Mouse (Mus musculus) A20 (cell line): ENCODE measurements around the gene Flt3l.

Experiments
- DNase-seq: peaks from one replicate; pipeline ENCODE4 v3.0.0-alpha.2; 2011; ENCODE audit warnings: low read depth, low spot score

Gene Flt3l

GRCm38 (mm10) chr7:45163735-45164490 lies 27.7 kb upstream of the Flt3l start, which contains the start of gene Slc17a7:
Slc17a7 (plus strand) TSS chr7:45163949.
- peak; percentile 48 for DNase-seq

- no peak for DNase-seq
Measured at GRCm38 (mm10) chr7:45162996-45163615, 26.9 kb upstream of the Flt3l start.

GRCm38 (mm10) chr7:45162551-45162950 lies 26.3 kb upstream of the Flt3l start:
- DNase-seq, result no peak

GRCm38 (mm10) chr7:45161612-45162473 lies 25.6 kb upstream of the Flt3l start:
- peak; percentile 95 for DNase-seq

GRCm38 (mm10) chr7:45160866-45161265 lies 24.6 kb upstream of the Flt3l start:
- DNase-seq, result no peak

GRCm38 (mm10) chr7:45160316-45160800 lies 24.1 kb upstream of the Flt3l start:
- no peak for DNase-seq

GRCm38 (mm10) chr7:45158991-45159390 lies 22.8 kb upstream of the Flt3l start:
- no peak for DNase-seq

- DNase-seq, result no peak
Measured at GRCm38 (mm10) chr7:45157459-45157858, 21.2 kb upstream of the Flt3l start.

- DNase-seq, result no peak
Measured at GRCm38 (mm10) chr7:45156206-45156605, 20.0 kb upstream of the Flt3l start.

- DNase-seq, result no peak
Measured at GRCm38 (mm10) chr7:45155590-45155989, 19.4 kb upstream of the Flt3l start.

GRCm38 (mm10) chr7:45154993-45155514 lies 18.8 kb upstream of the Flt3l start:
- DNase-seq, result peak; percentile 94

- peak; percentile 98 for DNase-seq
Measured at GRCm38 (mm10) chr7:45154096-45154992, 18.1 kb upstream of the Flt3l start, which contains the start of the genes Pih1d1 and Aldh16a1. Pih1d1 (plus strand) TSS chr7:45154303. Aldh16a1 (minus strand) TSS chr7:45154584.

GRCm38 (mm10) chr7:45153586-45153985 lies 17.4 kb upstream of the Flt3l start:
- no peak for DNase-seq

- peak; percentile 43 for DNase-seq
Measured at GRCm38 (mm10) chr7:45153052-45153451, 16.8 kb upstream of the Flt3l start.

GRCm38 (mm10) chr7:45151303-45151702 lies 15.1 kb upstream of the Flt3l start:
- no peak for DNase-seq

- DNase-seq, result peak; percentile 62
Measured at GRCm38 (mm10) chr7:45150321-45150720, 14.1 kb upstream of the Flt3l start.

- no peak for DNase-seq
Measured at GRCm38 (mm10) chr7:45149545-45149944, 13.3 kb upstream of the Flt3l start.

GRCm38 (mm10) chr7:45148534-45149098 lies 12.4 kb upstream of the Flt3l start:
- DNase-seq, result no peak

- no peak for DNase-seq
Measured at GRCm38 (mm10) chr7:45147899-45148298, 11.7 kb upstream of the Flt3l start.

- DNase-seq, result no peak
Measured at GRCm38 (mm10) chr7:45147267-45147666, 11.0 kb upstream of the Flt3l start.
